Mouse (Mus musculus): ENCODE measurements around the gene Khdc4. TPM values are rescaled to one million over a fixed set of nuclear protein-coding genes. Genes with fewer than 3 reads are reported as not detected.
A peak's percentile ranks its signal among the peaks of the same experiment; 100 is the strongest.
"Not testable (repeated sequence)": the region's sequence is repeated elsewhere in the genome, so short reads cannot be mapped to it uniquely, and the experiment has no call there.

Khdc4 gene
- total and polyA plus RNA-seq, 3 experiments: 43.2 to 67.9 (median 61.4) TPM

DNA sequence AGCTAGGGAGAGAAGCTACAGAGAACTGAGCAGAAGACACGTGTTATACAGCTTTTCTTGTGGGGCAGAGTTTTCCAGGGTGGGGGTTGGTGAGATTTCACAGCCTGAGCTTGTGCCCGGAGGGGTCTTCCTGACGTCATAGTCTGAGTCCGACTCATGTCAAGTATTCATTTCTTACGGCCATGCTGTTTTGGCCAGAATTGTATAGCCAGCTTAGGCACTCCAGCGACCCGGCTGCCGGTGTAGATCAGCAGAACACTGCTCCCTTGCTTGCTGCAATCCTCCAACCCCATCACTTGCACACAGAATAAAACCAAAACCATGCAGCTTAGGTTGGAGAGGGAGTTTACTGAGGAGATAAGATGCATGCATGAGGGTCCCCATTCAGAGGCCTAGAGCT is 30.0 kb upstream of the Khdc4 start:
- no peak for DNase-seq

- DNase-seq: no peak
Measured at GRCm38 (mm10) chr3:88658441-88659127, 27.0 kb upstream of the Khdc4 start.

DNA sequence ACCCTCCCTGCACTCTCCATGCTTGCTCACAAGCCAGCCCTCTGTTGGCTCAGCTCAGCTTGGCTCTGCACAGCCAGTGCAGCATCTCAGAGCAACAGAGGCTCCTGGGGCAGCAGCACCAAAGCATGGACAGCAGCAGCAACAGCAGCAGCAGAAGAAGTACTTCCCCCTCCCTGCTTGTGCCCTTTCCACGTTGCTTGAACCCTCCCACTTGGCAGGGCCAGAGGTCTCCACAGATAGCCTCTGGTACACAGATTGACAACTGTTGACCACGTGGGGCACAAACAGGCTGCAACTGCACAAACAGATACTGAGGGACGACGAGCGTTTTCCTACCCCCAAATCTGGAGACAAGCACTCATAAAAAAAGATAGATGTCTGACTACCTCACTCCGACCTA is 25.8 kb upstream of the Khdc4 start:
- no peak for DNase-seq

- DNase-seq: no peak
Measured at GRCm38 (mm10) chr3:88664095-88664494, 21.5 kb upstream of the Khdc4 start.

DNA sequence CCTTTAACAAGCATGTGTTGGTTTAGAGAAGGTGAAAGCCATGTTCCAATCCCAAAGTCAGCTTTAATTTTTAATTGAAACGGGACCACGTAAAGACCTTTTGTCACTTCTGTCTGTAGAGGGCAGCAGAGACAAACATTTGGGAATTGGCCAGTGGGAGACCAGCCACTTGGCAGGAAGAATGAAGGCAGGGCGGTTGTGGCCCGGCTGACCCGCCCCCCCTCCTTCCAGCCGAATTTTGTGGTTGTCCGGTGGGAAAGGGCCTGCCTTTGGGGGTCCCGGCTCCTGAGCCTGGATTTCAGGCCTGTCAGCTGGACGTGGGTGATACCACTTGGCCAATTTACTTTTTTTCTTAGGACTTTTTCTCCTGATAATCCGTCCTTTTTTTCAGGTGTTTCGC is 8.2 kb upstream of the Khdc4 start:
- DNase-seq: peak; percentile 77

- DNase-seq: no peak
Measured at GRCm38 (mm10) chr3:88683814-88684213, 1.8 kb upstream of the Khdc4 start.

- DNase-seq: no peak
Measured at GRCm38 (mm10) chr3:88684236-88684979, 1.2 kb upstream of the Khdc4 start.

GRCm38 (mm10) chr3:88685958-88686451 is 402 bp downstream of the Khdc4 start:
- no peak for DNase-seq

DNA sequence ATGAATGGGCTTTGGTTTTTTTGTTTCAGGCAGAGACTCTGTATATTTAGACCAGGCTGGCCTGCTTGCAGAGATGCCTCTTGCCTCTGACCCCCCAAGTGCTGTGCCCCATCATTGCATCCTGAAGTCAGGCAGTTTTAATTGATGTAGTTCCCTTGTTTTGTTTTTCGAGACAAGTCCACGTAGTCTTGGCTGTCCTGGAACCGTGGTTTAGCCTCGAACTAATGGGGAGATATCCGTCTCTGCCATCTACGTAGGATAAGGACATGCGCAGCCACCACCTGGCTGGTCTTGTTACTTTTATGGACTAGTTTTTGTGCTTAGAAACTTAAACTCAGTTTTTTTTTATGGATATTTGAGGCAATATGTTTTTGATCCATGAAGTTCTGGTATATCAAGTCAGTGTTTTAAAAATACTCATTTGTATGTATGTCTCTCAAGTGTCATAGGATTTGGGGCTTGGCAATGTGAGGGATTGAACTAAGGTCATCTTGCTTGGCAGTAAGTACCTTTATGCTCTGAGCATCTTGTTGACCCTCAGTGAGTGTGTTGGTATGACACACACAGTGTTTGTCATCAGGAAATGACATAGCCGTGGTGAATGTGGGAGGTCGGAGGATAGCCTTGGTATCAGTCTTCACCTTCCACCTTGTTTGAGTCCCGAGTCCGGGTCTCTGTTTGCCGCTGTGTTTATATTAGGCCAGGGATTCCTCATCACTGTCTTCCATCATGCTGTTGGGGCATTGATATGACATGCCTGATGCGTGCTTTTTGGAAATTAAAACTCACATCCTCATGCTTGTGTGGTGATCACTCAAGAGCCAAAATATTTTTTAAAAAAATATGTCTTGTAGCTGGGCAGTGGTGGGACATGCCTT is 1.4 kb downstream of the Khdc4 start:
- peak; percentile 54 for DNase-seq

DNA sequence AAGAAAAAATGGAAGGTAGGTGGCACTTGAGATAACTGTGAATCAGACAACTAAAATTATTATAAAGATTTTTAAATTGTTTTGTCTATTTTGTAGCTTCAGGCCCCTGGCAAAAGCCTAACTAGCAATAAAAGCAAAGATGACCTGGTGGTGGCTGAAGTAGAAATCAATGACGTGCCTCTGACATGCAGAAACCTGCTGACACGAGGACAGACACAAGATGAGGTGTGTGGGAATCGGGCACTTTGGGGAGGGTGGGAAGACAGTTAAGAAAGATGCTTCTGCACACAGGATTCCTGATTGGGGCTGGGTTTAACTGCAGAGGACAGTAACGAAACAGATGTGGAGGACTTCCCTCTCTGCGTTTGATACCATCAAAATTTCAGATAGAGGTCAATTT is 3.5 kb downstream of the Khdc4 start:
- DNase-seq: no peak

DNA sequence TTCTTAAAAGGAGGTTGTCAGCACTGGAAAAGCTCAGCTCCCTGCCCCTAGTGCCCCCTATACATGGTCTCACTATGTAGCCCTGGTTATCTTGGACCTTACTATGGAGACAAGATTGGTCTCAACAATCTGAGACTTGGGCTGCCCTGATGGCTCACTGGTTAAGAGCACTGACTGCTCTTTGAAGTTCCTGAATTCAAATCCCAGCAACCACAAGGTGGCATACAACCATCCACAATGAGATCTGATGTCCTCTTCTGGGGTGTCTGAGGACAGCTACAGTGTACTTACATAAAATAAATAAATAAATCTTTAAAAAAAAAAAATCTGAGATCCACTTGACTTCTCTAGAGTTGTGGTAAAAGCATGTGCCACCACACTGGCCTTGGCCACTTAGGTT is 9.9 kb downstream of the Khdc4 start:
- DNase-seq: no peak

DNA sequence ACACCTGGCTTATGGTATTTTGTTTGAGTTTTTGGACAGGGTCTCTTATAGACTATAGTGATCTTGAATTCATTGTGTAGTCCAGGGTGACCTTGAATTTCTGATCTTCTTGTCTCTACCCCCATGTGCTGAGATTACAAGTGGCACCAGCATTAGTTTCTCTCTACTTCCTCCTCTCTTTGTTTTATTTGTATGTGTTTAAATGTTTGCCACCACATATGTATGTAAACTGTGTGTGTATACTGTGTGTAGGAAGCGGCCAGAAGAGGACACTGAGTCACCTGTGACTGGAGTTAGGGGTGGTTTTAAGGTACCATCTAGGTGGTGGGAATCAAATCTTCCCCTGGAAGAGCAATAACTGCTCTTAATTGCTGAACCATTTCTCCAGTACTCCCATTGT is 12.4 kb downstream of the Khdc4 start:
- no peak for DNase-seq

- no peak for DNase-seq
Measured at GRCm38 (mm10) chr3:88698834-88699233, 13.2 kb downstream of the Khdc4 start.

DNA sequence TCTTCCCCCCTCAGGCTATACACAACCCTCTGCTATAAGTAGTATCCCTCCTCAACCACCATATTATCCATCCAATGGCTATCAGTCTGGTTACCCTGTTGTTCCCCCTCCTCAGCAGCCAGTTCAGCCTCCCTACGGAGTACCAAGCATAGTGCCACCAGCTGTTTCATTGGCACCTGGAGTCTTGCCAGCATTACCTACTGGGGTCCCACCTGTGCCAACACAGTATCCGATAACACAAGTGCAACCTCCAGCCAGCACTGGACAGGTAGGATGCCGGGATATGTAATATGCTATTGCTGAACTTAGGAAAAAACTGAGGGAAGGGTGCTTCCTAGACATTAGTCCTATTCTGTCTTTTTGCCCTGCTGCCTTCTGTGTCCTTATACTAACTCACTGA is 14.6 kb downstream of the Khdc4 start:
- no peak for DNase-seq

DNA sequence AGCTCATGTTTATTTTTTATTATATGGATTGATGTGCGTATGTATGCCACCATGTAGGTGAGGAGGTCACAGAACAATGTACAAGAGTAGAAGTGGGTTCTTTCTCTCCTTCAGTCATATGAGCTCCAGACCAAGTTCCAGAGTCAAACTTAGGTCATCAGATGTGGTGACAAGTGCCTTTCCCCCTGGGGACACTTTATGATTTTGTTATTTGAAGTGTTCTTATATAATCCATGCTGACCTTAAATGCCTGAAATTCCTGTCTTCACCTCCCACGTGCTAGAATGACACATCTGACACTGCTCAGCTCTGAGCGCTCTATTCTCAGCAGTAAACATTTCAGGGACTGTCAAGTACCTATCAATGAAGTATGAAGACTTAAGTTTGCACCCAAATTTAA is 15.6 kb downstream of the Khdc4 start:
- DNase-seq: no peak

- DNase-seq: no peak
Measured at GRCm38 (mm10) chr3:88713709-88714108, 28.1 kb downstream of the Khdc4 start.

DNA sequence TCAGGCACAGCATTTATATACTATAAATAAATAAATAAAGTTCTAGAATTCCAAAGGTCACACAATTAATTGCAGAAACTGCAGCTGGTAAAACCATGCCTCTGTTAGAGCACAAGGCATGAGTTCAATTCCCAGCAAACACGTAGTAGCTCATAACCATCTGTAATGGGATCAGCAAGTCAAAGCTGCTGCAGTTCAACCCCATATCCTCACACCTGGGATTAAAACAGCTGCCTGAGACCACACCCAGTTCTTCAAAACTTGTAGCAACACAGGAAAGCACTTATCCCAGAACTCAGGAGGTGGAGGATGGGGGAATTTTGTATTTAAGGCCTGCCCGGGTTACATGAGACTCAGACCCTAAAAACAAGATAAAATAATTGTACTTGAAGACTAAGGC is 29.1 kb downstream of the Khdc4 start:
- DNase-seq: no peak

DNA sequence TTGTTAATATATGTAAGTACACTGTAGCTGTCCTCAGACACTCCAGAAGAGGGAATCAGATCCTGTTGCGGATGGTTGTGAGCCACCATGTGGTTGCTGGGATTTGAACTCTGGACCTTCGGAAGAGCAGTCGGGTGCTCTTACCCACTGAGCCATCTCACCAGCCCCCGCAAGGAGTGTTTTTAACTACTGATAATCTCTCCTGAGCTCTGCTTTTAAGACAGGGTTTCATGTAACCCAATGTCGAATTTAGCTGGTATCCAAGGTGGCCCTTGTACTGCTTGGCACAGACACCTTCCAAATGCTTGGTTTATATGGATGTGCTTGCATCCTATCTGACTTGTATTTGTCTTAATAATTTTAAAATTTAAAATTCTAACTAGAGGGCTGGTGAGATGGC is 30.1 kb downstream of the Khdc4 start:
- DNase-seq: not testable (repeated sequence)

- DNase-seq: peak; percentile 92
Measured at GRCm38 (mm10) chr3:88716399-88717197, 31.0 kb downstream of the Khdc4 start, which contains the start of gene Rit1. TSS of gene Rit1 (plus strand) at chr3:88716838.

GRCm38 (mm10) chr3:88717198-88717798 is 31.7 kb downstream of the Khdc4 start:
- peak; percentile 43 for DNase-seq

DNA sequence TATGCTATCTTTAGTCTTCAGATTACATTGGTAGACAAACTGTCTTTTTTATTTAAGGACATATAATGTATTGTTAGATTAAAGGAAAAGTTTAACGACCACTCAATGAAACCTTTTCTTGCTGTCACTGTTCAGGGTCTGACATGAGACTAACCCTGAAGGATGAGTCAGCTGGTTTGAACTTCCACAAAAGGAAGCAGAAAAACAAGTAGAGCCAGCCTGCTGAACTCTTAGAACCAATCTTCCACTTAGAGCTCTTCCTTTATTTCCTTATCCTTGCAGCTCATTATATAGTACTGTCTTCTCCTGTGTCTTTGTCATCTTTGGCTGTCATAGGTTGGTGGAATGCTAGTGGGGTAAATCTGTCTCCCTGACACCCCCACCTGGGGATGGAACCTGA is 32.2 kb downstream of the Khdc4 start:
- peak; percentile 23 for DNase-seq

Measured in adrenal gland, adult 2 months (tissue).